Mouse (Mus musculus): ENCODE data around the gene Atp8b3.

The Atp8b3 gene

GRCm38 (mm10) chr10:80578131-80578750, 39.3 kb upstream of the Atp8b3 start:
- Histone ChIP-seq H3K27me3 (ENCODE audit: insufficient read depth, low read length) (no peaks in the 10 kb centered on the region), H3K4me1 (replicated peaks; ENCODE audit: low read depth, low read length) (peaks cover 57% of the 10 kb centered on the region), H3K9me3 (ENCODE audit: low read length) (no peaks in the 10 kb centered on the region), H3K4me3 (replicated peaks; ENCODE audit: low read length) (peak overlapping the region; percentile 93), H3K36me3 (ENCODE audit: insufficient read depth, low read length) (peaks cover 48% of the 10 kb centered on the region)
- TF ChIP-seq CTCF (conservative IDR thresholded peaks at IDR 0.05; ENCODE audit: low read length) = peak; percentile 78
- TF ChIP-seq NANOG (IDR thresholded peaks at IDR 0.05; ENCODE audit: borderline replicate concordance, low read length) = no peak

GRCm38 (mm10) chr10:80577195-80578130, 38.5 kb upstream of the Atp8b3 start, which contains the start of gene Klf16:
Klf16 (minus strand) TSS chr10:80577321.
- H3K9me3 ChIP-seq (ENCODE audit: low read length) = no peaks in the 10 kb centered on the region
- peak within 1 kb of the TSS; percentile 93 for H3K4me3 ChIP-seq (replicated peaks; ENCODE audit: low read length)
- peaks cover 58% of the 10 kb centered on the region for H3K4me1 ChIP-seq (replicated peaks; ENCODE audit: low read depth, low read length)
- peaks cover 45% of the 10 kb centered on the region for H3K36me3 ChIP-seq (ENCODE audit: insufficient read depth, low read length)
- no peak for TF ChIP-seq POU5F1 (IDR thresholded peaks at IDR 0.05; ENCODE audit: borderline replicate concordance, low read length)
- TF ChIP-seq NANOG (IDR thresholded peaks at IDR 0.05; ENCODE audit: borderline replicate concordance, low read length) = no peak
- TF ChIP-seq CTCF (conservative IDR thresholded peaks at IDR 0.05; ENCODE audit: low read length) = no peak
- no peaks in the 10 kb centered on the region for H3K27me3 ChIP-seq (ENCODE audit: insufficient read depth, low read length)

- peaks cover 42% of the 10 kb centered on the region for H3K36me3 ChIP-seq (ENCODE audit: insufficient read depth, low read length)
- peak overlapping the region; percentile 93 for H3K4me3 ChIP-seq (replicated peaks; ENCODE audit: low read length)
- H3K4me1 ChIP-seq (replicated peaks; ENCODE audit: low read depth, low read length) = peaks cover 65% of the 10 kb centered on the region
- H3K27me3 ChIP-seq (ENCODE audit: insufficient read depth, low read length) = no peaks in the 10 kb centered on the region
- H3K9me3 ChIP-seq (ENCODE audit: low read length) = no peaks in the 10 kb centered on the region
- TF ChIP-seq NANOG (IDR thresholded peaks at IDR 0.05; ENCODE audit: borderline replicate concordance, low read length) = no peak
- TF ChIP-seq CTCF (conservative IDR thresholded peaks at IDR 0.05; ENCODE audit: low read length) = no peak
Measured at GRCm38 (mm10) chr10:80576351-80577194, 37.6 kb upstream of the Atp8b3 start.

GRCm38 (mm10) chr10:80575925-80576324, 37.0 kb upstream of the Atp8b3 start:
- Histone ChIP-seq H3K4me3 (replicated peaks; ENCODE audit: low read length) (peak overlapping the region; percentile 93), H3K4me1 (replicated peaks; ENCODE audit: low read depth, low read length) (peaks cover 71% of the 10 kb centered on the region), H3K36me3 (ENCODE audit: insufficient read depth, low read length) (peaks cover 35% of the 10 kb centered on the region), H3K9me3 (ENCODE audit: low read length) (no peaks in the 10 kb centered on the region), H3K27me3 (ENCODE audit: insufficient read depth, low read length) (no peaks in the 10 kb centered on the region)
- TF ChIP-seq NANOG (IDR thresholded peaks at IDR 0.05; ENCODE audit: borderline replicate concordance, low read length) = no peak
- no peak for TF ChIP-seq POU5F1 (IDR thresholded peaks at IDR 0.05; ENCODE audit: borderline replicate concordance, low read length)
- no peak for TF ChIP-seq CTCF (conservative IDR thresholded peaks at IDR 0.05; ENCODE audit: low read length)

GRCm38 (mm10) chr10:80574896-80575295, 36.0 kb upstream of the Atp8b3 start:
- Histone ChIP-seq H3K4me1 (replicated peaks; ENCODE audit: low read depth, low read length) (peaks cover 78% of the 10 kb centered on the region), H3K27me3 (ENCODE audit: insufficient read depth, low read length) (no peaks in the 10 kb centered on the region), H3K9me3 (ENCODE audit: low read length) (no peaks in the 10 kb centered on the region), H3K36me3 (ENCODE audit: insufficient read depth, low read length) (peaks cover 32% of the 10 kb centered on the region), H3K4me3 (replicated peaks; ENCODE audit: low read length) (peak overlapping the region; percentile 93)
- no peak for TF ChIP-seq NANOG (IDR thresholded peaks at IDR 0.05; ENCODE audit: borderline replicate concordance, low read length)
- TF ChIP-seq POU5F1 (IDR thresholded peaks at IDR 0.05; ENCODE audit: borderline replicate concordance, low read length) = no peak
- no peak for TF ChIP-seq CTCF (conservative IDR thresholded peaks at IDR 0.05; ENCODE audit: low read length)

- Histone ChIP-seq H3K4me3 (replicated peaks; ENCODE audit: low read length) (peak overlapping the region; percentile 30), H3K9me3 (ENCODE audit: low read length) (no peaks in the 10 kb centered on the region), H3K36me3 (ENCODE audit: insufficient read depth, low read length) (peaks cover 38% of the 10 kb centered on the region), H3K27me3 (ENCODE audit: insufficient read depth, low read length) (no peaks in the 10 kb centered on the region), H3K4me1 (replicated peaks; ENCODE audit: low read depth, low read length) (peaks cover 78% of the 10 kb centered on the region)
- TF ChIP-seq POU5F1 (IDR thresholded peaks at IDR 0.05; ENCODE audit: borderline replicate concordance, low read length) = no peak
- no peak for TF ChIP-seq NANOG (IDR thresholded peaks at IDR 0.05; ENCODE audit: borderline replicate concordance, low read length)
- TF ChIP-seq CTCF (conservative IDR thresholded peaks at IDR 0.05; ENCODE audit: low read length) = no peak
Measured at GRCm38 (mm10) chr10:80573944-80574343, 35.0 kb upstream of the Atp8b3 start.

- Histone ChIP-seq H3K36me3 (ENCODE audit: insufficient read depth, low read length) (peaks cover 53% of the 10 kb centered on the region), H3K9me3 (ENCODE audit: low read length) (no peaks in the 10 kb centered on the region), H3K27me3 (ENCODE audit: insufficient read depth, low read length) (no peaks in the 10 kb centered on the region), H3K4me3 (replicated peaks; ENCODE audit: low read length) (peak overlapping the region; percentile 72; the same call in 1 of the 2 replicates), H3K4me1 (replicated peaks; ENCODE audit: low read depth, low read length) (peaks cover 88% of the 10 kb centered on the region)
- no peak for TF ChIP-seq CTCF (conservative IDR thresholded peaks at IDR 0.05; ENCODE audit: low read length)
- TF ChIP-seq POU5F1 (IDR thresholded peaks at IDR 0.05; ENCODE audit: borderline replicate concordance, low read length) = no peak
- no peak for TF ChIP-seq NANOG (IDR thresholded peaks at IDR 0.05; ENCODE audit: borderline replicate concordance, low read length)
Measured at GRCm38 (mm10) chr10:80572477-80572876, 33.6 kb upstream of the Atp8b3 start.

Measured in E14TG2a.4 (cell line).